Mouse (Mus musculus) CD4-positive, CD25-positive, alpha-beta regulatory T cell, adult 9 weeks (primary cell): Measurements from ENCODE around the gene Rictor. TPM values are rescaled to one million over a fixed set of nuclear protein-coding genes. Genes with fewer than 3 reads are reported as not detected.

Experiments used
- polyA plus RNA-seq: library from polyadenylated mRNA; unstranded; fragments of 100-300 nt; shearing (Covaris generic); gene quantifications from one replicate; pipeline ENCODE4 v1.2.1, GENCODE M21; 2017

The Rictor gene
- 107 TPM for polyA plus RNA-seq

GRCm38 (mm10) chr15:6707936-6708525 lies at the start of gene Rictor:
Gene Rictor, plus strand, starts transcription at chr15:6708379.

Other genes with a start within 250 kb of the Rictor start
- 664 TPM for gene Fyb, start 185.5 kb upstream of the Rictor start, polyA plus RNA-seq
- gene Osmr, start 166.6 kb downstream of the Rictor start, polyA plus RNA-seq: not detected